Mouse (Mus musculus) gonadal fat pad, adult 2 months (tissue): Measurements from ENCODE around the gene Ntm. TPM values are rescaled to one million over a fixed set of nuclear protein-coding genes. Genes with fewer than 3 reads are reported as not detected.

Experiments used
- DNase-seq: peaks from one replicate; pipeline ENCODE4 v3.0.0-alpha.2; 2012; ENCODE audit warnings: low read depth
- polyA plus RNA-seq: library from polyadenylated mRNA; depleted of rRNA; stranded (reverse); fragments of >200 nt; gene quantifications from 2 replicates; pipeline ENCODE4 v1.2.3, GENCODE M21; 2012

Gene Ntm
- polyA plus RNA-seq, 1 experiment, result 0.53 TPM

DNA sequence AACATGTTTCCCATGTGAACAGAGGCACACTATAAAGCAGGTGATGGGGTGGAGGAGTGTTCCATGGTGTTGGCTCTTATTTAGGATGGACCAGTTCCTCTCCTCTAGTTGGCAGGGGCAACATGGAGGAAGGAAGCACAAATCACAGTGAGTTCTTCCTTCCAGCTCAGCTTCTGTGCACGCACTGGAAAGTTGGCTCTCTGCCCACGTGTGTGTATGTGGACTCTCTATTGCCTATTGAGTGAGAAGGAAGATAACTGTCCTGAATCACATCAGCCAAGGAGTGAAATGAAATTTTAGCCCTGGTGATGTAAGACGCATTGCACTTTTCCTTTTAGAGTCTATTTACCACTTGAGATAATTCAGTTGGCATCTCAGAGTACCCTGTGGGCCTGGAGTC is 203.0 kb downstream of the Ntm start:
- DNase-seq, result no peak

GRCm38 (mm10) chr9:29759060-29759459 is 203.9 kb downstream of the Ntm start:
- no peak for DNase-seq

- DNase-seq, result no peak
Measured at GRCm38 (mm10) chr9:29754374-29754773, 208.6 kb downstream of the Ntm start.

DNA sequence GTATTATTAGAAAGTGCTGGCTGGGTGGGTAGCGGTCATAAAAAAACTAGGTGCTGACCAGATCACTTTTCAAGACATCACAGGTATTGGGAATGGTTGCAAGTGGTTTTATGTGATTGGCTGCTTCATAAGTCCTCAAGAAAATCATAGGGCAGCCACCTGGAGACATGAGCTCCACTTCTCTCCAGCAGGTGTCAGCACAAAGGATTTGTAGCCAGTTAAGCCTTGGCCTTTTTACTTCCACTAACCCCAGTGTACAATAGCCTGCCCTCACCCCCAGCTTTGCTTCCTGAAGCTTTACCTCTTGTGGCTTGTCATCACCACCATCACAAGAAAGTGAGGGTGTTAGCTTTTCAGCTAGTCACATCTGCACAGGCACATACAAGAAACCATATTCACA is 211.5 kb downstream of the Ntm start:
- DNase-seq, result no peak

DNA sequence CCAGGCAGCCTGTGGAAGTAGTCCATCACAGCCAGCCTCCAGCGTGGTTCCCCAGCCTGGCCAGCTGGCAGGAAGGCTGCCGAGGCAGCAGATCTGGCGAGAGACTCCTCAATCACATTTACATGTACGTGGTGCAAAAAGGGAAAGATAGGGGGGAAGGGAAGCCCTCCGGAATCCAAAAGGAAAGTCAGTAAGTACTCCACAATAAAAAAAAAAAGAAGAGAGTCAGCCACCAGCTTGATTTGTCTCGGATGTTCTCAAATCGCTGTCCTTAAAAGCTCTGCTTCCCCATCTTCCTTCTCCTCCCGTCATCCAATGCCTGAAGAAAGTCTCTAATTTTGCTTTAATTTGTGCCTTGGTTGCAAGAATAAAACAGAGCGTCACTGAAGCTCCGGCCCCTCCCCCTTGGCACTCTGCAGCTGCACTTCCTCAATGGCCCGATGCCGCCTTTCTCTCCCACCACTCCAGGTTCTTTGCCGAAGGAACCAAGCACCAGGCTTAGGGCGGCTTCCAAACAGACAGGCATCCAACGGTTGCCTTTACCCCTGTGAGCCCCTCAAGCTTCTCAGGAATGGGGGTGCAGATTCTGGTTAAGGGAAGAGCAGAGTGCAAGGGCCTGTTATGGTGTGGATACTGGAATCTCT is 212.4 kb downstream of the Ntm start:
- DNase-seq, result no peak

GRCm38 (mm10) chr9:29748070-29748469 is 214.9 kb downstream of the Ntm start:
- DNase-seq, result no peak

- DNase-seq, result no peak
Measured at GRCm38 (mm10) chr9:29738835-29739526, 224.0 kb downstream of the Ntm start.

DNA sequence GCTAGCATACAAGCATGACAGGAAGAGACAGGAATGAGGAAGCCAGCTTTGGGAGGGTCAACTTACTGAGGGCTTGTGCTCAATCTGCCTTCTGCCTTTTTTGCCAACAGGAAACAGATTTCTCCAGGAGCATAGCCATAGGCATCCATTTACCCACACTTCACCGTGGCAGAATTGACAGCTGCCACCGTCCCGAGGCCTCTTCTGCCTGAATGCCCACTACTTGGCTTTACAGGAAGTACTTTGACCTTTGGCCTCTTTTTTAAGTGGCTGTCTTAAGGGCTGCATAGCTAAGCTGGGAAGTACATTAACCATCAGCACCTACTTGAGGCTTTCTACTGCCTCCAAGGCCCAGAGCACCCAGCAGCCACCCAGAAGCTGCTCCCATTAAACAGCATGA is 226.9 kb downstream of the Ntm start:
- no peak for DNase-seq

- DNase-seq, result no peak
Measured at GRCm38 (mm10) chr9:29732895-29733294, 230.0 kb downstream of the Ntm start.

GRCm38 (mm10) chr9:29731672-29732071 is 231.3 kb downstream of the Ntm start:
- DNase-seq, result no peak

DNA sequence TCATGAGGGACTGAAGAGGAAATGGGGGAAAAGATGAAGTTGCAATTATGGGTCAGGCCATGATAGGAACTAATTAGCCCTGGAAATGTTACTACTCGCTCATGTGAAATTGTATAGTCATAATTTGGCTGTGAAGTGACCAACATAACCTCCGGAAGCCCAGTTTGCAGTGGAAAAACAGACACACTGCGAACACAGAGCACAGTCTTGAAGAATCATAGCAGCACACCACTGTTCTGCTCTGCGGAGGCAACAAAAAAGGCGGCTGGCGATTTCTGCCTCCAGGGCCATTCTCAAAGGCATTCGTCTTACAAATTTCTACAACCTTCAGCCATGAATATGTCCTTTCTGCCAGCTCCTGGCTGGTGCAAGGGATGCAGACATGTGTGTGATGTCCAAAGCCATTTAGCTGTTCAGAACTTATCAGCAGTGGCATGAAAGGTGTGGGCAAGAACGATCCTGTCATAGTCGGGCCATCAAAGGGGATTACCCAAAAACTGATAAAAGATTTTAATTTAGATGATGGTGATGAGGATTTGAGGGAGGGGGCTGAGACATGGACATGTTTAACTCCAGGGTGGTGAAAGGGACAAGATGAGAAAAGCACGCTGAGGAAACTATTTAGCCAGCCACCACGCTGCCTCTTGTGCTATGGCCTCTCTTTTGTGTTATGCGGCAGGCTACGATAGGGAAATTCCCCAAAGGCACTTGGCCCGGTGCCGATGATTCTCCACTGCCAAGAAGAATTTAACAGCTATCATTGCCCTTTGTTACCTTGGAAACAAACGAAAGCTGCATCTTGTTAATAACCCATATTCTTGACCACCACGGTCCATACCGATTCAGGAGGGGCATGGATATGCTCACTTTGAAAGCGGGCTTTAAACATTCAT is 235.2 kb downstream of the Ntm start:
- DNase-seq, result no peak

- no peak for DNase-seq
Measured at GRCm38 (mm10) chr9:29721461-29721860, 241.5 kb downstream of the Ntm start.

DNA sequence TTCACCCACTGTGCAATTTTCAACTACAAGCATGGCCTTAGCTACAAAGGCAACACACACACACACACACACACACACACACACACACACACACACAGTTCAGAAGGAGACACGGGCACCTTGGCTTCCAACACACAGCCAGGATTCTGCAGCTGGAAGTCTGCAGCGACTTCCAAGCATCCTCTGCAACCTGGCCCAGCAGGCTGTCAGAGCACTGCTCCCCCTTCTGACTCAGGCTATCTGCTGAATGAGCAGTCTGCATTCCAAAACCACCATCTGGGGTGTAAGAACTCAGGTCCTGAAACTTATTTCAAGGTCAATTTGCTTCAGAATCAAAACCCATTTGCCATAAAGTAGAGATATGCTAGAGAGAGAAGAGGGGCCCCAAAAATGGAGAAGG is 246.1 kb downstream of the Ntm start:
- DNase-seq, result no peak

DNA sequence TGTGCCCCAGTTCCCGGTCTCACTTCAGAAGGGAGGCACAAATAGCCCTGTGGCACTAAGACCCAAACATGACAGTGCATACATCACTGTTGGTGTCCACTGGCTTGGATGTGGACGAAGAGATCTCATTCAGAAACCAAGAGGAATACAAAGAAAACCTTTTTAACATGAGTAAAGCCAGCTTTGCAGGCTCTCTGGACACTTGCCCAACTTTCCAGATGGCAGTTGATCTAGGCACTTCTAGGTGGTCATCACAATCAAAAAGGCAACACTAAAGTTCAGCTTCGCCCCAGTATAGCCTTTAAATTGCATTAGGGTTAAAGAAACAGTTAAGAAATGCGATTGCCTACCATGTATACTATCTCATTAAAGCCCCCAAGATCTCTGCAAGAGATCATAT is 264.7 kb downstream of the Ntm start:
- no peak for DNase-seq

DNA sequence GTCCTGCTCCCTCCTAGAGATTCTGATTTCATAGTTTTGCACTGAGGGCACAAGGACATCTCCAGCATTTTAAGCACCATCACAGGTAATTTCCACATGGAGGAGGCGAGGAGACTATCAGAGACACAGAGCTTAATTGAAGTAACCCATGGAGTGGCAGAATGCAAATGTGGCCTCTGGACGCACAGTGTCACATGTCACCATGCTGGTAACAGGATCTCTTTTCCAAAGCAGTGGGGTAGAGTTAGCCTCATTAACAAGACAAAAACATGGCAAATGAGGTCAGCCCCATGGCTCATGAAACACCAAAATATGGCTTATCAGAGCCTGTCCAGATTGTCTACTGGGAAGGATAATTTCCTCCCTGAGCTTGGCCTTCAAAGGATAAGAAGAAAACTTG is 268.8 kb downstream of the Ntm start:
- no peak for DNase-seq

DNA sequence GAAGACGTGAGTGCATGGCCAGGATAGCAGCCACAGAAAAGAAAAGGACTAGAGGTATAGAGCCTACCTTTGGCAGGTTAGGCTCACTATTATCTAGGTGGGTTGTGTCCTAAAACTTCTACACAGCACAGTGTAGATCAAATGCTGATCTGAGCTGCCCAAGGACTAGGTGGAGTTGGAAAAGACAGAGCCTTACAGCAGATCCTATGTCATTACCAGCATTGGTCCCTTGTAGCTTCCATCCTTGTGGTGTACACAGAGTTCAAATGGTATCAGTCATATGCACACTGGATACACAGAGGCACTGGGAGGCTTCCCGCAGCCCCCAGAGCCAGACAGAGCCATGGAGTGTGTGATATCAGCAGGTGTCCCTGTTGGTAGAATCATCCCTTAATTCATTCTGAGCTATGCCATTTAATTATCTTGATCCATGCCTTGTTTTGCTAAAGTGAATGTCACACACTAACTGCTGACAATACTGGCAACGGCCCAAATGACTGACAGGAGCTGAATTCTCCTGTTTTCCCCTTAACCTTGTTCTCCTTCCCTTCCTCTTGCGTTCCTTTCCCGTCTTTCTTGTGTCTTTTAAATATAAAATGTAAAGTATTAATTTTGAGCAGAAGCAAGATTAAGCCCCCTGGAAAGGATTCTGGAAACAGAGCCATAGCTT is 271.6 kb downstream of the Ntm start:
- DNase-seq, result no peak

DNA sequence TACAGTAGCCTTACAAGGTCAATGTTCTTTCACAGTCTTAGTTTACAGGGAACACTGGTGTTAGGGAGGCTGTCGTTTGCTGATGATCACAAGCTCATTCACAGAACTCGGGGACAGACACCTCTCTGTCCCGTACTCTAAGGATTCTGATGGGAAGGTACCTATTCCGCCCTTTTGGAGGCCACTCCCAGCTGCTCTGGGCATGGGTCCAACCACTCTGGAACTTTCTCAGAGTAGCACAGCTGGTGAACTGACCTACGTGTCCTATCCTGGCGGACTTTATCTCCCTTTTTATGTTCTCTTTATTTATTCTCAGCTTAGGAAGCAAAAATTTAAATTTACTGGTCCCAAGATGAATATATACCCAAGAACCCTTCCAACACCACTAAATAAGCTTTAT is 280.7 kb downstream of the Ntm start:
- no peak for DNase-seq

GRCm38 (mm10) chr9:29680677-29681076 is 282.3 kb downstream of the Ntm start:
- no peak for DNase-seq

- no peak for DNase-seq
Measured at GRCm38 (mm10) chr9:29673911-29674310, 289.0 kb downstream of the Ntm start.

- DNase-seq, result no peak
Measured at GRCm38 (mm10) chr9:29671861-29672260, 291.1 kb downstream of the Ntm start.

- DNase-seq, result no peak
Measured at GRCm38 (mm10) chr9:29663286-29663685, 299.7 kb downstream of the Ntm start.

- DNase-seq, result no peak
Measured at GRCm38 (mm10) chr9:29661468-29662145, 301.3 kb downstream of the Ntm start.
